Mouse (Mus musculus) heart, embryonic 14.5 days (tissue): ENCODE measurements around the gene Gm9837. TPM values are rescaled to one million over a fixed set of nuclear protein-coding genes. Genes with fewer than 3 reads are reported as not detected.
A peak's percentile ranks its signal among the peaks of the same experiment; 100 is the strongest.

ENCODE experiments used
- ATAC-seq: fragments of 200-750 bp; cut with Nextera tagmentation; 2 replicates; pipeline ENCODE4 v1.8.0; 2017; ENCODE audit warnings: low read depth, moderate TSS enrichment; ENCODE audit not compliant: insufficient number of reproducible peaks, insufficient read depth, low FRiP score
- H3K27ac ChIP-seq, 2 experiments: fragments of 200-500 bp in 1 of 2; fragments of 300-500 bp in 1 of 2; sonication (generic) in 1 of 2; replicated peaks in 1 of 2; 2 replicates each; pipeline ENCODE4 v1.5.1; 2012 to 2014; ENCODE audit warnings: low read depth in 2 of 2, low read length in 2 of 2, control low read depth in 1 of 2, mild to moderate bottlenecking in 1 of 2, mixed read lengths in 1 of 2; ENCODE audit not compliant: control insufficient read depth in 1 of 2, insufficient read depth in 1 of 2
- H3K27me3 ChIP-seq: fragments of 300-500 bp; sonication (generic); 2 replicates; pipeline ENCODE4 v1.6.1; 2014; ENCODE audit warnings: mild to moderate bottlenecking, low read length, control low read depth; ENCODE audit not compliant: control insufficient read depth, insufficient read depth
- H3K36me3 ChIP-seq: fragments of 300-500 bp; sonication (generic); 2 replicates; pipeline ENCODE4 v1.6.1; 2014; ENCODE audit warnings: mild to moderate bottlenecking, control low read depth, low read length, mixed read lengths; ENCODE audit not compliant: control insufficient read depth, insufficient read depth
- H3K4me1 ChIP-seq, 2 experiments: fragments of 200-500 bp in 1 of 2; fragments of 300-500 bp in 1 of 2; sonication (generic) in 1 of 2; 2 replicates each; pipeline ENCODE4 v1.6.1; 2012 to 2014; ENCODE audit warnings: low read length in 2 of 2, control low read depth in 1 of 2, mixed read lengths in 1 of 2; ENCODE audit not compliant: control insufficient read depth in 2 of 2, insufficient read depth in 2 of 2
- H3K4me2 ChIP-seq: fragments of 300-500 bp; sonication (generic); 2 replicates; pipeline ENCODE4 v1.6.1; 2014; ENCODE audit warnings: mild to moderate bottlenecking, low read length
- H3K4me3 ChIP-seq, 2 experiments: fragments of 200-500 bp in 1 of 2; fragments of 300-500 bp in 1 of 2; sonication (generic) in 1 of 2; 2 replicates each; pipeline ENCODE4 v1.5.1; 2012 to 2014; ENCODE audit warnings: low read length in 2 of 2, mild to moderate bottlenecking in 2 of 2, control low read depth in 1 of 2, low read depth in 1 of 2, moderate library complexity in 1 of 2; ENCODE audit not compliant: control insufficient read depth in 1 of 2, insufficient read depth in 1 of 2
- H3K9ac ChIP-seq: fragments of 300-500 bp; sonication (generic); 2 replicates; pipeline ENCODE4 v1.6.1; 2014; ENCODE audit warnings: mild to moderate bottlenecking, low read length
- H3K9me3 ChIP-seq: fragments of 300-500 bp; sonication (generic); 2 replicates; pipeline ENCODE4 v1.6.1; 2016; ENCODE audit warnings: low read length, control low read depth; ENCODE audit not compliant: control insufficient read depth
- WGBS: fragments of 180-500 bp; shearing (Covaris S2); extraction: QIAGEN DNeasy Blood & Tissue Kit; methylation state at CpG from one replicate; pipeline ENCODE4 v1.1.7; 2014; 5-methylcytosine and 5-hydroxymethylcytosine counted together
- polyA plus RNA-seq: library from polyadenylated mRNA; unstranded; fragments of >200 nt; fragmentation: Nextera tagmentation; extraction: Ambion mirVana; gene quantifications from 2 replicates; pipeline ENCODE4 v1.2.1, GENCODE M21; 2014

The Gm9837 gene
- polyA plus RNA-seq, 1 experiment from 2014 or later, result not detected

GRCm38 (mm10) chr11:53495417-53495816, 25.1 kb upstream of the Gm9837 start:
- H3K4me3 ChIP-seq, result no peak overlapping the region
- H3K27ac ChIP-seq, result no peak overlapping the region
- H3K4me1 ChIP-seq, result peaks cover 0 to 5% of the 10 kb centered on the region in 2 experiments; a peak in 1 of 4 replicates
- H3K4me2 ChIP-seq, result no peak overlapping the region
- no peak for ATAC-seq
- no peaks in the 10 kb centered on the region for H3K27me3 ChIP-seq
- no peak overlapping the region for H3K9ac ChIP-seq
- no peaks in the 10 kb centered on the region for H3K9me3 ChIP-seq
- H3K36me3 ChIP-seq, result no peaks in the 10 kb centered on the region
- 74% methylated on average over 6 of the region's 6 CpGs for WGBS

GRCm38 (mm10) chr11:53493243-53493955, 23.1 kb upstream of the Gm9837 start:
- Histone ChIP-seq H3K9ac (no peak overlapping the region), H3K27me3 (no peaks in the 10 kb centered on the region), H3K27ac (no peak overlapping the region), H3K36me3 (no peaks in the 10 kb centered on the region), H3K9me3 (no peaks in the 10 kb centered on the region), H3K4me3 (no peak overlapping the region), H3K4me1 (peaks cover 0 to 5% of the 10 kb centered on the region in 2 experiments; a peak in 1 of 4 replicates), H3K4me2 (no peak overlapping the region)
- WGBS, result 23% methylated on average over 3 of the region's 3 CpGs
- ATAC-seq, result no peak

DNA sequence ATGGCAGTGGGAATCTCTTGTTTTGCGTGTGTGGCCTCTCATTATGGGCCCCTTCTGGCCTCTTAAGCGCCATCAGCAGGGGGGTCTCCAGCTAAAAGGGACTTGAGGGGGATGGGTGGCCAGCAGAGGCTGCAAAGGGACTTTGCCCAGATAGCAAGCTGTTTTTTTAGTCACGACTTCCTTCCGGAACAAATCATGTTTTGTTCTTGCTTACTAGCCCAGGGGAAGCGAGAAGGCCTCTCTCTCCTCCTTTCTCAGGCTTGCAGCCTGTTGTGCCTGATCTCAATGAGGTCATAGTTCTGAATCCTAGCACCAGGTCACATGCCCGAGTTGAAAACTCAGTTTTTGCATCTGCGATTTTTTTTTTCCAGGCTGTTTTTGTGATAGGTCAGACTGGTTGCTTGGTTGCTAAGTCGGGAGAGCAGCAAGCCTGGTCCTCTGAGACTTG, 21.7 kb upstream of the Gm9837 start:
- Histone ChIP-seq H3K9ac (no peak overlapping the region), H3K27ac (0 out of 4 replicates have a peak overlapping the region, but pooled peaks of 1 of the 2 experiments have one; percentile 33), H3K27me3 (peaks cover 8% of the 10 kb centered on the region; the same call in 1 of the 2 replicates), H3K4me1 (peaks cover 3 to 8% of the 10 kb centered on the region in 2 experiments; a peak in 1 of 4 replicates), H3K9me3 (no peaks in the 10 kb centered on the region), H3K36me3 (no peaks in the 10 kb centered on the region), H3K4me2 (no peak overlapping the region), H3K4me3 (no peak overlapping the region)
- 28% methylated on average over 8 of the region's 8 CpGs for WGBS
- no peak for ATAC-seq

DNA sequence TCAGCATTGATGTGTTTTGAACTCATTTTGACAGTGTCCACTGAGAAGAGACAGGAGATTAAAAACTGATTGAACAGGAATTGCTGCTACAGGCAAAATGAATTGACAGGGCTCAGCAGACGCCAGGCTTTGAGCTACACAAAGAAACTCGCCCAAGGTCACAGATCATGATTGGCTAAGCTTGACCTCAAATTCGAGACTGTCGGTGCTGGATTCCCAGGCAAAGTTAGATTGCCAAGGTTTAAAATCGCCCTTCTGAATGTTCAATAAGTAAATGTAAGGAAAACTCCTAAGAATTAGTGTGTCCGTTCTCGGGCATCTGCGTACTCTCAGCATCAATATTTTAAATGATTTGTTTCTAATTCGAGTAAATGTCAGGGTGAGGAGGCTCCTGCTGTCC, 19.1 kb upstream of the Gm9837 start:
- WGBS, result 86% methylated on average over 9 of the region's 9 CpGs
- ATAC-seq, result no peak

DNA sequence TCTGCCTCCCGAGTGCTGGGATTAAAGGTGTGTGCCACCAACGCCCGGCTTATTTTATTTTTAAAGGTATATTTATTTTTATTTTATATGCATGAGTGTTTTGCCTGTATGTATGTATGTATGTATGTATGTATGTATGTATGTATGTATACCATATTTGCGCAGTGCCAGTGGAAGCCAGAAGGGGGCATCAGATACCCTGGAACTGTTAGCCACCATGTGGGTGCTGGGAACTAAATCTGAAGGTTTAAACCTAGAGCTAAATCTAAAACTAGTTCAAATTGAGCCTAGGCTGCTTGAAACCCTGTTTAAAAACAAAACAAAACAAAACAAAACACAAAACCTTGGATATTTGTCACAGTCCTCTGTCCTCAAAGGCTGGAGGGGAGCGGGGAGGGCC, 18.7 kb upstream of the Gm9837 start:
- Histone ChIP-seq H3K4me2 (no peak overlapping the region), H3K36me3 (no peaks in the 10 kb centered on the region), H3K27ac (no peak overlapping the region), H3K9me3 (no peaks in the 10 kb centered on the region), H3K4me1 (peaks cover 6 to 10% of the 10 kb centered on the region in 2 experiments; a peak in 1 of 4 replicates), H3K27me3 (peaks cover 10% of the 10 kb centered on the region; the same call in 1 of the 2 replicates), H3K9ac (no peak overlapping the region), H3K4me3 (no peak overlapping the region)
- WGBS, result 94% methylated on average over 5 of the region's 5 CpGs
- ATAC-seq, result no peak

More for the DNA sequence above, 19.1 kb upstream of the Gm9837 start:
- Histone ChIP-seq H3K9me3 (no peaks in the 10 kb centered on the region), H3K27ac (no peak overlapping the region), H3K27me3 (peaks cover 10% of the 10 kb centered on the region; the same call in 1 of the 2 replicates), H3K4me3 (no peak overlapping the region), H3K4me1 (peaks cover 6 to 10% of the 10 kb centered on the region in 2 experiments; a peak in 1 of 4 replicates), H3K9ac (no peak overlapping the region), H3K36me3 (no peaks in the 10 kb centered on the region), H3K4me2 (no peak overlapping the region)

DNA sequence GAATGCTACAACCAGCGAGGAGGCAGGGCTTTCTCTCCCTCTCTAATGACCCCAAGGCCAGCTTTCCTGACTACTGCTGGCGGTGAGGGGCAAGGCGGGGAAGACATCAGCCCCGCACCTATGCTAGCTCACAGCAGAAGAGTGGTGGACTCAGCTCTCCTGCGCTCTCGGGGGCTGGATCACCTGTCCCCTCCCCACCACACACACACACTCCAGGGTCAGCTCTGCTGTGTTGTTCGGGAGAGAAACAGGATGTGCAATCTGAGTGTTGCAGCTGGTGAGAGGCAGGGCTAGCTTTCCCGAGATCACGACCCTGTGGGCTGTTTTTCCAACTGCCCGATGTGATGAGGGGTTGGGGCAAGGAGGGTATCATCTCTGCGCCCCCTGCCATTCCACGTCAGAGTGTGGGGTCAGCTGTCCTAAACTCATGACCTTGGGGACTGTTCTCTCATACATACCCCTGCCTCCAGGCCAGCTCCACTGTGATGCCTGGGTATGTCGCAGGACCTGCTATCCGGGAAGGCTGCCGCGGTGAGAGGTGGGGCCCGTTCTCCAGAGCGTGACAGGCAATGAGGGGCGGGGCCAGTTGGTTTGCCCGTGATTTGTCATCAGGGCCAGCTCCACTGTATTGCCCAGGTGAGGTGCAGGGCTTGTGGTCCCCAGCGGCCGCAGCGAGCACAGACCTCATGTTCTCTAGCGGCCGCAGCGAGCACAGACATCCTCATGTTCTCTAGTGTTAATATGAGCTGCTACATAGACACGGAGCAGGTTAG, 16.7 kb upstream of the Gm9837 start:
- ATAC-seq, result no peak
- Histone ChIP-seq H3K4me1 (peaks cover 6 to 8% of the 10 kb centered on the region in 2 experiments; a peak in 1 of 4 replicates), H3K4me3 (peak overlapping the region; percentile 20 to 24; a peak in 3 of 4 replicates), H3K9ac (peak overlapping the region; percentile 41; the same call in 1 of the 2 replicates), H3K4me2 (peak overlapping the region; percentile 58), H3K36me3 (no peaks in the 10 kb centered on the region), H3K27ac (no peak overlapping the region), H3K27me3 (peaks cover 10% of the 10 kb centered on the region; the same call in 1 of the 2 replicates), H3K9me3 (no peaks in the 10 kb centered on the region)
- 11% methylated on average over 27 of the region's 27 CpGs for WGBS

DNA sequence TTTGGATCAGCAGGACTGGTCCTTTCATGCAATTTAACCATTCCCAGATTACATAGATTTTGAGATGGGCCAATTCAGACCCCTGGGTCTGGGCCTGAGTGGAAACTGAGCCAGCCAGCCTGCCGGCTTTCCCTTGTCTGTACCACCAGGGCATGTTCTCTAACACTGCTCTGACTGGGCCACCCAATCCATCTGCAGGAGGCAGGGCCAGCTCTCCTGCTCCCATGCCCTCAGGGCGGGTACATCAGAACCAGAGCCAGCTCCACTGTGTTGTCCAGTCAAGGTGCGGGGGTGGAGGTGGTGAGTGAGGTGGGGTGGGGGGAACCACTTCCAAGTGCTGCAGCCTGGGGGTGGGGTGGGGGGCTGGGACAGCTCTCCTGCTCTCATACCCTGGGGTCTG, 16.1 kb upstream of the Gm9837 start:
- no peak overlapping the region for H3K4me2 ChIP-seq
- WGBS, result 78% methylated on average over 3 of the region's 3 CpGs
- H3K27ac ChIP-seq, result no peak overlapping the region
- H3K9me3 ChIP-seq, result no peaks in the 10 kb centered on the region
- peaks cover 6% of the 10 kb centered on the region in 2 experiments; a peak in 1 of 4 replicates for H3K4me1 ChIP-seq
- H3K9ac ChIP-seq, result no peak overlapping the region
- peaks cover 10% of the 10 kb centered on the region; the same call in 1 of the 2 replicates for H3K27me3 ChIP-seq
- ATAC-seq, result no peak
- H3K36me3 ChIP-seq, result no peaks in the 10 kb centered on the region
- H3K4me3 ChIP-seq, result no peak overlapping the region
